Mouse (Mus musculus): ENCODE measurements around the gene S100a6.

Gene S100a6

GRCm38 (mm10) chr3:90600458-90601195 lies 12.1 kb upstream of the S100a6 start:
- DNase-seq (ENCODE audit: extremely low read depth, low read depth, low spot score) = no peak

GRCm38 (mm10) chr3:90601486-90602110 lies 11.1 kb upstream of the S100a6 start, which contains the start of gene Gm42674:
Gene Gm42674 (plus strand): TSS chr3:90601904.
- no peak for DNase-seq (ENCODE audit: extremely low read depth, low read depth, low spot score)

GRCm38 (mm10) chr3:90603623-90604022 lies 9.1 kb upstream of the S100a6 start, which contains the start of gene S100a4:
Gene S100a4 (plus strand): TSS chr3:90603771.
- no peak for DNase-seq (ENCODE audit: extremely low read depth, low read depth, low spot score)

DNA sequence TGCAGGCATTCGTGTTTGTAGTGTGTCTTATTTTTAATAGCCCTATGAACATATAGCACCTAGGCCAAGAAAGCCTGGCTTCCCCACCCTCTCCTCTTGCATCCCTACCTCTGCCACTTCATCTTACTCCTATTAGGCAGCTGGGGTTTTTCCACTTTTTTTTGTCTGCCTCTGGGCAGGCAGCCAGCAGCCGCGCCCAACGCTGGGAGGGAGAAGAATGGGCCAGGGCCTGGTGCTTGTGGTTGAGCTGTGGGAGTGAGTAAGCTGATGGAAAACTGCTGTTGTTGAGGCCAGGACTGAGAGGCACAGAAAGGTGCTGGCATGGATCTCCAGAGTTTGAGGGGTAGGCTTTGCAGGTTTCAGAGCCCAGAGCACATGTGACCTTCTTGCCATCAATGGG lies 8.3 kb upstream of the S100a6 start:
- DNase-seq (ENCODE audit: extremely low read depth, low read depth, low spot score) = no peak

DNA sequence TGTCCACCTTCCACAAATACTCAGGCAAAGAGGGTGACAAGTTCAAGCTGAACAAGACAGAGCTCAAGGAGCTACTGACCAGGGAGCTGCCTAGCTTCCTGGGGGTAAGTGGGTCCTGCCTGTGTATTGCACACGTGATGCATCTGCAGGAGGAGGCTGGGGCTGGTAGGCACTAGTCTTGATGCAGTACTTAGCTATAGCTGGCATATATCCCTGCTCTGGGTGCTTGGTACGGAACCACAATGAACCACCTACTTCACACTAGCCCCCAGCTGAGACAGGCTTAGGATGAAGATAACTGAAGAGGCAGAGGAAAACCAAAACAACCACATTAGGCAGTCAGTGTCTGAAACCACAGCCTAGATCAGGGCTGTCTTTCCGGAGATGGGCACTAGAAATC lies 7.6 kb upstream of the S100a6 start:
- DNase-seq (ENCODE audit: extremely low read depth, low read depth, low spot score) = no peak

DNA sequence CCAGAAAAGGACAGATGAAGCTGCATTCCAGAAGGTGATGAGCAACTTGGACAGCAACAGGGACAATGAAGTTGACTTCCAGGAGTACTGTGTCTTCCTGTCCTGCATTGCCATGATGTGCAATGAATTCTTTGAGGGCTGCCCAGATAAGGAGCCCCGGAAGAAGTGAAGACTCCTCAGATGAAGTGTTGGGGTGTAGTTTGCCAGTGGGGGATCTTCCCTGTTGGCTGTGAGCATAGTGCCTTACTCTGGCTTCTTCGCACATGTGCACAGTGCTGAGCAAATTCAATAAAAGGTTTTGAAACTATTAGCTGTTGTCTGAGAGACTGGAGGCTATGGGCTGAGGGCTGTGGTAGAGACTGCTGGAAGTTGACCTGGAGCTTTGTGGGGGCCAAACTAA lies 6.9 kb upstream of the S100a6 start:
- DNase-seq (ENCODE audit: extremely low read depth, low read depth, low spot score) = no peak

DNA sequence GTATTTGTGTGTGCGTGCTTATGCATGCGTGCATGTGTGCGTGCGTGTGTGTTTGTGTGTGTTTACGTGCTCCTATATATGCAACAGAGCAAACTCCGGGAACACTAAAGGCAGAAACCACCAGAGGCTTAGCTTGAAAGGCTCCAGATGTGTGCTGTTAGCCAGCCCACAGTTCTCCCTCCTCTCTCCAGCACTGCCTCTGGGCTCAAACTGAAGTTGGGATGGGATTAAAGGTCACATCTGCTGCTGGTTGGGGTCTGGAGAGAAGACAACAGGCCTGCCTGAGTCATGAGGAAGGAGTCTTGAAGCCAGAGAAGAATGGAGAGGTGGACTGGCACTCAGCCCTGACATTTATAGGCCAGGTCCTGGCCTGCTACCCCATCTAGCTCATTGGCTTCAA lies 6.5 kb upstream of the S100a6 start:
- no peak for DNase-seq (ENCODE audit: extremely low read depth, low read depth, low spot score)

DNA sequence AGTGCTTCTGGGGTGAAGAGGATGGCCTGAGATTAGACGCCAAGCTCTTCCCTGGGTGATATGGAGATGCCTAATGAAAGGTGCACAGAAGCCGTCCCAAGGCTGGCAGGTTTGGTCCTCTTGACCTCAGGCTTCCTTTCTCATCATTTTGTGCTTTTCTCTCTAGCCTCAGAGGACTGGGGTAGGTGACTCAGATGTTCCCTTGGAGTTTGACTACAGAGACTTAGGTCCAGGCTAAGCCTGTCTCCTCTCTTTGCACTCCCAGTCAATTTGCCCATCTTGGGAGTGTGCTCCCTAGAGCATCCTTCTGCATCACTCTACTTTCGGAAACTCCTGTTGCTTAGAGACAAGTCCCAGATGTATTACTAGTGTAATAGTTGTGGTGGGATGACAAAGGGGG lies 5.3 kb upstream of the S100a6 start:
- no peak for DNase-seq (ENCODE audit: extremely low read depth, low read depth, low spot score)

- no peak for DNase-seq (ENCODE audit: extremely low read depth, low read depth, low spot score)
Measured at GRCm38 (mm10) chr3:90608223-90608622, 4.5 kb upstream of the S100a6 start, which contains the start of gene S100a5. Gene S100a5 (plus strand): TSS chr3:90608523.

DNA sequence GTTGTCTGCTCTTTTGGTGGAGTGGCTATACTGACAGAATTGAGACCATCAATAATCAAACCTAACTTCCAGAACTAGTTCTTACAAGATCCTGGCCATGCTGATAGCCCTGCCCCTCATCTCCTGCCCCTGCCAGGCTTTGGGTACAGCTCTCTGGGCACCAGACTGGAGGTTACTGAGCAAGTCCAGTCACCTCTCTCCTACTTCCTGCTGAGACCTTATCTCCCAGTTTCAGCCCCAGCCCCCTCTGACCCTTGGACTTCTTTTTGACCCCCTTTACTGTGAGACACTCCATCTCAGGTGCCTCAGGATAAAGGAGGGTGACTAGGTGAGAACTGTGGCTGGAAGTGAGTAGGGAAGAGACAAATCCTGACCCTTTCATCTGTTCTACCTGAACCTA lies 3.6 kb upstream of the S100a6 start:
- DNase-seq (ENCODE audit: extremely low read depth, low read depth, low spot score) = no peak

DNA sequence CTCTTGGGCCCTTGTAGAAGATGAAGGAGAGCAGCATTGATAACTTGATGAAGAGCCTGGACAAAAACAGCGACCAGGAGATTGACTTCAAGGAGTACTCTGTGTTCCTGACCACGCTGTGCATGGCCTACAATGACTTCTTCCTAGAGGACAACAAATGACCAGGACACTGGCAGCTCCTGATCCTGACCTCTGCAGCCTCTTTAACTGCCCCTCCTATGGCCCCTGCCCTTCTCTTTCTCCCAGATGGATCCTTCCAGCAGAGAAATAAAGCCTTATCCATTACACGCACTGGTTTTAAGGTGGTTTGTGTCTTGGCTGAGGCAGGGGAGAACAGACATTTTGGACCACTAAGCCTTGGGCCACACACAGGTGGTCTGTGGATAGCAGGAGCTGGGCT lies 1.2 kb upstream of the S100a6 start:
- DNase-seq (ENCODE audit: extremely low read depth, low read depth, low spot score) = no peak

DNA sequence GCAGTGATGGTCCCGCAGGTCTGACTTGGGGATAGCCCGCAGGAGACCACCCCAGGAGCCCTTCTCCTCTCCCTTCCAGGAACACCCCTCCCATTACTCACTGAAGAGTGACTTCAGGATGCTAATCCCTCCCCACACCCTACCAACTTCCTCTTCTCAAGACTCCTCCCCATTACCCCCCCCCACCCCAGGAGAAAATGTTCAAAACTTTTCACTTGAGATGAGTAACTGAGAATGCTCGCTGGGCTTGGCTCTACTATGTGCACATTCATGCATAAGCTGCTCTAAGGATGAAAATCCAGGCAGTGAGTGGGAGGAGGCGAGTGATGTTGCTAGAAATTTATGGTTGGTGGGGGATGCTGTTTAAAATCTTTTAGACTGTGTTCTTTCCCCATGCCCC lies 621 bp upstream of the S100a6 start:
- DNase-seq (ENCODE audit: extremely low read depth, low read depth, low spot score) = no peak

DNA sequence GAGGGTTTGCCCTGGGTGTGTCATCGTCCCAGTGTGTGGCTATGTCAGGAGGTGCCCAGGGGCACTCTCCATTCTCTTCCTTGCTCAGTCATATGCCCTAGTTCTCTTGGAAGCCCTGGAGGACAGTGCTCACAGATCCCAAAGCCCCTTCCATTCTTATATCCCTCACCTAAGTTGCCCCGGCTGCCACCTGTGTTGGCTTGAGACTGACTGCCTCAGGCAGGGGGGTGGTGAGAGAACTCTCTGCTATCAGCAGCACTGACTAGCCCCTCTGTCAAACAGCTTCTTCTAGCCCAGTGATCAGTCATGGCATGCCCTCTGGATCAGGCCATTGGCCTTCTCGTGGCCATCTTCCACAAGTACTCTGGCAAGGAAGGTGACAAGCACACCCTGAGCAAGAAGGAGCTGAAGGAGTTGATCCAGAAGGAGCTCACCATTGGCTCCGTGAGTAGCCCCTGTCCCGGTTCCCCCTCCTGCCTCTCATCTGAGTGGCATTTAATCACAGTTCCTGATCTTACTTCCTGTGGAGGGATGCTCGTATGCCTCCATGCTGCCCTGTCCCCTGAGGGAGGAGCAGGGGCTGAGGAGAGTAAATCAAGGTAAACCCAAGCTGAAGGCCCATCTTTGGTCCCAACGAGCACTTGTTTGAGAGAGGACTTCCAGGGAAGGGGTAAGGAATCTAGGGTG lies 922 bp downstream of the S100a6 start:
- no peak for DNase-seq (ENCODE audit: extremely low read depth, low read depth, low spot score)

DNA sequence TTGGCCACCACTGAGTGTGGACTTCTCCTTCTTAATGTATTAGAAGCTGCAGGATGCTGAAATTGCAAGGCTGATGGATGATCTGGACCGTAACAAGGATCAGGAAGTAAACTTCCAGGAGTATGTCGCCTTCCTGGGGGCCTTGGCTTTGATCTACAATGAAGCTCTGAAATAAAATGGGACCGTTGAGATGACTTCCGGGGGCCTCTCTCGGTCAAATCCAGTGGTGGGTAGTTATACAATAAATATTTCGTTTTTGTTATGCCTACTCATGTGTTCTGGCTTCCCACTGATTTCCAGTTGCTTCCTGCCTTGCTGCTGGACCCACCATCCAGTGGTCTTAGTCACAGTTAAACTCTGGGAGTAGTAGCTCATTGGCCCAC lies 1.5 kb downstream of the S100a6 start:
- no peak for DNase-seq (ENCODE audit: extremely low read depth, low read depth, low spot score)

DNA sequence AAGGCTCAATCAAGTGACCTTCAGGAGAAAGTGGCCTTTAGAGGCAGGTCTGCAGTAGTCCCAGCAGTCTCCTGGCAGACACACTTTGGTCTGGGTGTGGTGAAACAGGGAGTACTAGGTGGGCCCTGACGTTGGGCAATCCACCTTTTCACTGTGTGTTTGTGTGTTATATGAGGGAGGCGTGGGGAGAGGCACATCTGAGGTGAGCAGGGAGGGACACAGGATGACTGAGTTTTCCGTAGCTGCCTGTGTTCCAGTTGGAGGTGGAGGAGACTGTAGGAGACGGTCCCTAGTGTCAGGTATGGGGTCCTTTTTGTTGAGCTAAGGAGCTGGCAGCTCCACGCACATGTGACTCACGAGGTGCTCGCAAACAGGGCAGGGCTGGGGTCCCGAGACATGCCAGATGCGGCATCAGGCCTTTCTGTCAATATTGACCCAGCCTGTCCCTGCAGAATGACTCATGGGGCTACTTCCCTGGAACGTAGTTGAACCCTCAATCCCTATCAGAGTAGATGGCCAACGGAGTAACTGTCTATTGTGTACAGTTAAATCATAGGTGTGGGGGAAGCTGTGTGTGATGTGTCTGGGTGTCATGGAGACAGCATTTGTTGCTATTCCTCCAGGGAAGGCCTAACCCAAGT lies 2.0 kb downstream of the S100a6 start:
- no peak for DNase-seq (ENCODE audit: extremely low read depth, low read depth, low spot score)

- DNase-seq (ENCODE audit: extremely low read depth, low read depth, low spot score) = no peak
Measured at GRCm38 (mm10) chr3:90615415-90615814, 2.7 kb downstream of the S100a6 start.

- no peak for DNase-seq (ENCODE audit: extremely low read depth, low read depth, low spot score)
Measured at GRCm38 (mm10) chr3:90615911-90616310, 3.2 kb downstream of the S100a6 start.

GRCm38 (mm10) chr3:90617586-90617985 lies 4.9 kb downstream of the S100a6 start:
- DNase-seq (ENCODE audit: extremely low read depth, low read depth, low spot score) = no peak

GRCm38 (mm10) chr3:90621552-90621951 lies 8.9 kb downstream of the S100a6 start:
- no peak for DNase-seq (ENCODE audit: extremely low read depth, low read depth, low spot score)

- no peak for DNase-seq (ENCODE audit: extremely low read depth, low read depth, low spot score)
Measured at GRCm38 (mm10) chr3:90623435-90624071, 10.9 kb downstream of the S100a6 start.

- no peak for DNase-seq (ENCODE audit: extremely low read depth, low read depth, low spot score)
Measured at GRCm38 (mm10) chr3:90625496-90625895, 12.8 kb downstream of the S100a6 start.
